Mouse (Mus musculus) liver, embryonic 14.5 days (tissue): ENCODE results near the gene Fam83d. TPM values are rescaled to one million over a fixed set of nuclear protein-coding genes. Genes with fewer than 3 reads are reported as not detected.

Experiments used
- ATAC-seq: fragments of 200-750 bp; cut with Nextera tagmentation; 2 replicates; pipeline ENCODE4 v1.8.0; 2017; ENCODE audit warnings: moderate number of reproducible peaks, mild to moderate bottlenecking, moderate library complexity; ENCODE audit not compliant: insufficient read depth
- DNase-seq, 3 experiments: peaks; one replicate each; pipeline ENCODE4 v3.0.0-alpha.2; 2012 to 2013; ENCODE audit warnings: low read depth in 3 of 3, low spot score in 3 of 3
- H3K27ac ChIP-seq: fragments of 300-500 bp; sonication (generic); 2 replicates; pipeline ENCODE4 v1.5.1; 2014; ENCODE audit warnings: moderate library complexity, mild to moderate bottlenecking, control low read depth, inconsistent platforms
- H3K27me3 ChIP-seq: fragments of 300-500 bp; sonication (generic); 2 replicates; pipeline ENCODE4 v1.6.1; 2014; ENCODE audit warnings: mild to moderate bottlenecking, low read length, moderate library complexity; ENCODE audit not compliant: control insufficient read depth, insufficient read depth
- H3K36me3 ChIP-seq: fragments of 300-500 bp; sonication (generic); replicated peaks from 2 replicates; pipeline ENCODE4 v1.6.1; 2014; ENCODE audit warnings: low read depth; ENCODE audit not compliant: control insufficient read depth, insufficient read depth
- H3K4me1 ChIP-seq, 2 experiments: fragments of 200-500 bp in 1 of 2; fragments of 300-500 bp in 1 of 2; sonication (generic) in 1 of 2; replicated peaks; 2 replicates each; pipeline ENCODE4 v1.6.1; 2012 to 2014; ENCODE audit warnings: antibody characterized with exemption in 1 of 2, inconsistent platforms in 1 of 2, low read length in 1 of 2; ENCODE audit not compliant: control insufficient read depth in 2 of 2, insufficient read depth in 2 of 2
- H3K4me2 ChIP-seq: fragments of 300-500 bp; sonication (generic); 2 replicates; pipeline ENCODE4 v1.6.1; 2014; ENCODE audit warnings: low read depth, mild to moderate bottlenecking, control low read depth, moderate library complexity
- H3K4me3 ChIP-seq, 2 experiments: fragments of 200-500 bp in 1 of 2; fragments of 300-500 bp in 1 of 2; sonication (generic) in 1 of 2; 2 replicates each; pipeline ENCODE4 v1.5.1; 2012 to 2014; ENCODE audit warnings: low read depth in 2 of 2, low read length in 2 of 2, mild to moderate bottlenecking in 2 of 2, control low read depth in 1 of 2, inconsistent platforms in 1 of 2, moderate library complexity in 1 of 2; ENCODE audit not compliant: insufficient read depth in 1 of 2
- H3K9ac ChIP-seq: fragments of 300-500 bp; sonication (generic); replicated peaks from 2 replicates; pipeline ENCODE4 v1.6.1; 2014; ENCODE audit warnings: mild to moderate bottlenecking, control low read depth, moderate library complexity
- H3K9me3 ChIP-seq: fragments of 300-500 bp; sonication (generic); 2 replicates; pipeline ENCODE4 v1.6.1; 2016; ENCODE audit warnings: low read length, mixed read lengths; ENCODE audit not compliant: control insufficient read depth
- CTCF ChIP-seq: IDR thresholded peaks from 2 replicates; pipeline ENCODE4 v1.5.1; 2016; ENCODE audit warnings: antibody characterized with exemption, low read depth, control low read depth
- EP300 ChIP-seq: IDR thresholded peaks from 2 replicates; pipeline ENCODE4 v1.6.1; 2016; ENCODE audit warnings: antibody characterized with exemption, low read depth
- WGBS: fragments of 180-500 bp; shearing (Covaris S2); extraction: QIAGEN DNeasy Blood & Tissue Kit; methylation state at CpG from one replicate; pipeline ENCODE4 v1.1.7; 2014; ENCODE audit not compliant: insufficient replicate concordance; 5-methylcytosine and 5-hydroxymethylcytosine counted together
- polyA plus RNA-seq, 2 experiments: library from polyadenylated mRNA; depleted of rRNA in 1 of 2; stranded (reverse) in 1 of 2; unstranded in 1 of 2; fragments of >200 nt; fragmentation: Nextera tagmentation in 1 of 2; extraction: Ambion mirVana in 1 of 2; gene quantifications; 2 replicates each; pipeline versions ENCODE4 v1.2.1 to v1.2.3; 2012 to 2014

Fam83d gene
- polyA plus RNA-seq, 2 experiments, result 11.2 to 11.6 TPM

DNA sequence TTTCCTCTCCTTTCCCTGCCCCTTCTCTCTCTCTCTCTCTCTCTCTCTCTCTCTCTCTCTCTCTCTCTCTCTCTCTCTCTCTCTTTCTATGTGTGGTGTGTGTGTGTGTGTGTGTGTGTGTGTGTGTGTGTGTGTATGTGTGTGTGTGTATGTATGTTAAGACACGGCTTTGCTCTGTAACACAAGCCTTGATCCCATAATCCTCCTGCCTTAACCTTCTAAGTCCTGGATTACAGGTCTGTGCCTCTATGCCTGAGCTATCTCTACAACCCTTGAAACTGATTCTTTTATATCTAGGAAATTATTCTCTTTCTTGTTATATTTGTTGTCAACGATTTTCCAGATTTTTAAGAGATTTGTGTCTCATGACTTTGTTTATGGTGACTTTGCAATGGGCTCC is 7.7 kb upstream of the Fam83d start:
- ATAC-seq (no peak), DNase-seq (no peak)
- H3K4me3 ChIP-seq, result no peak overlapping the region
- TF ChIP-seq CTCF, result no peak
- no peak for TF ChIP-seq EP300
- WGBS, result 60% methylated on average over 2 of the region's 2 CpGs
- no peaks in the 10 kb centered on the region for H3K27me3 ChIP-seq
- H3K9ac ChIP-seq, result no peak overlapping the region
- 0 out of 4 replicates have a peak, but pooled peaks cover 0 to 2% of the 10 kb centered on the region in 2 experiments for H3K4me1 ChIP-seq
- no peak overlapping the region for H3K4me2 ChIP-seq
- H3K27ac ChIP-seq, result no peak overlapping the region
- no peaks in the 10 kb centered on the region for H3K9me3 ChIP-seq
- H3K36me3 ChIP-seq, result no peaks in the 10 kb centered on the region

DNA sequence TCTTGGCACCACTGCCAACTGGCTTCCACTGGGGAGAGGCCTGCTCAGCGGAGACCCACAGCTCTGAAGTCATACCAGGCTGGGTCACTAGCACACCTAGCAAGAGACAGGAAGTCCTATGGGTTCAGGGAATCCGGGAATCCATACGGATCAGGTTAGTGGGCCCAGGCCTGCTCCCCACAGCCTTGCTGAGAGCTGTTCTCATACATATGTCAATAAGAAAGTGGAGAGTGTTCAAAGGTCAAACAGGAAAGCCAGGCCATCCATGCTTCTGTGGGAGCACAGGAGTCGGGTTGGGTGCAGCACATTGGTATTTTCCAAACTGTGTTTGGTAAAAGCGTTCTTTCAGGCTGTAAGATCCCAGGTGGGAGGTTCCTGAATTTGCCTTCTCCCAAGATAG is 5.6 kb upstream of the Fam83d start:
- Histone ChIP-seq H3K27me3 (no peaks in the 10 kb centered on the region), H3K9ac (no peak overlapping the region), H3K4me3 (no peak overlapping the region), H3K27ac (no peak overlapping the region), H3K4me2 (no peak overlapping the region), H3K4me1 (peaks cover 2 to 3% of the 10 kb centered on the region in 2 experiments), H3K36me3 (no peaks in the 10 kb centered on the region), H3K9me3 (no peaks in the 10 kb centered on the region)
- TF ChIP-seq CTCF, result no peak
- ATAC-seq, result no peak
- 62% methylated on average over 5 of the region's 5 CpGs for WGBS
- DNase-seq, result no peak

DNA sequence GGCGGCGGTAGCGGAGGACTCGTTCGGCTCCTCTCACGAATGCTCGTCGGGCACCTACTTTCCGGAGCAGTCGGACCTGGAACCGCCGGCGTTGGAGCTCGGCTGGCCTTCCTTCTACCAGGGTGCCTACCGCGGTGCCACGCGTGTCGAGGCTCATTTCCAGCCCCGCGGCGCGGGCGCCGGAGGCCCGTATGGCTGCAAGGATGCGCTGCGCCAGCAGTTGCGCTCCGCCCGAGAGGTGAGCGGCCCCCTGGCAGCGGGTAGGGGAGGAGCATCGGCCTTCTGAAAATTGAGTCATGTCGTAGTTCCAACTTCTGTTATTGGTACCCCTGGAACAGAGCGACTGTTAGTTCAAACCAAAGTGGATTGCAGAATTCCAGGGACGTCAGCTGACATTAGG is 457 bp downstream of the Fam83d start:
- Histone ChIP-seq H3K9ac (peak overlapping the region; percentile 86), H3K4me2 (peak overlapping the region; percentile 100), H3K27me3 (no peaks in the 10 kb centered on the region), H3K4me3 (peak overlapping the region; percentile 73 to 79), H3K9me3 (no peaks in the 10 kb centered on the region), H3K36me3 (peaks cover 17% of the 10 kb centered on the region), H3K4me1 (peaks cover 20 to 29% of the 10 kb centered on the region in 2 experiments), H3K27ac (peak overlapping the region; percentile 70)
- under 1% methylated on average over 37 of the region's 37 CpGs for WGBS
- ATAC-seq (peak; percentile 60), DNase-seq (peak in 2 of 3 experiments; percentile 33 to 61)
- peak; percentile 17; the same call in 1 of the 2 replicates for TF ChIP-seq CTCF
- TF ChIP-seq EP300, result no peak

GRCm38 (mm10) chr2:158768771-158769170 is 878 bp downstream of the Fam83d start:
- H3K9ac ChIP-seq, result peak overlapping the region; percentile 86
- H3K36me3 ChIP-seq, result peaks cover 17% of the 10 kb centered on the region
- DNase-seq, result peak; percentile 61 to 70 (median 64)
- peak overlapping the region; percentile 70 for H3K27ac ChIP-seq
- peak overlapping the region; percentile 73 to 79 for H3K4me3 ChIP-seq
- no peak for TF ChIP-seq CTCF
- TF ChIP-seq EP300, result peak; percentile 66
- peak overlapping the region; percentile 100 for H3K4me2 ChIP-seq
- peak; percentile 67 for ATAC-seq
- H3K9me3 ChIP-seq, result no peaks in the 10 kb centered on the region
- peaks cover 20 to 29% of the 10 kb centered on the region in 2 experiments for H3K4me1 ChIP-seq
- H3K27me3 ChIP-seq, result no peaks in the 10 kb centered on the region
- 0% methylated on average over 5 of the region's 5 CpGs for WGBS

DNA sequence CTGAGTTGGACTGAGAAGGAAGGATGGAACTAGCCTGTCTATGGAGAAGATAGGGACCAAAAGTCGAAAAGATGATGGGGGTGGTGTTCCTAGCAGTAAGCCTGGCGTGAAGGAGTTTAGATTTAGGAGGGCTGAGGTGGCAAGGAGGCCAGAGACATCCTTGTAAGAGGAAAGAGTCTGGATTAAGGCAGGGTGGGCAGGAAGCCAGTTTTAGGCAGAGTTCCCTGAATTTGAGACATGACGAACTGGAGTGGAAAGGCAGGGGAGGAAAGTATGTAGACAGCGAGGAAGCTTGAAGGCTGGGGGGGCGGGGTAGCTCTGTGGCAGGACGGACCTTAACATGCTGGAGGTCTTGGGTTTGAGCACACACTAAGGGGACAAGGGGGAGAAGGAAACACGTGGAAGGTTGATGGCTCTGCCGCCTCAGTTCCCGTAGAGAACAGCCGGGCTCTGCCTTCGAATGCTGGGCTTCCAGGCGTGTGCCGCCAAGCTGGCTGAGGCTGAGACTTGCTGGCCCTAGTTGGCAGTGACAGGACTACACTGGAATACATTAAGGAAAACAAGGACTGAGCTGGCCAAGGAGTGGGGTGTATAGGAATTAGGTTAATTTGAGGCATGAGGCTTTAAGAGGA is 2.3 kb downstream of the Fam83d start:
- Histone ChIP-seq H3K27ac (no peak overlapping the region), H3K9ac (no peak overlapping the region; the same call in 1 of the 2 replicates), H3K4me2 (peak overlapping the region; percentile 100), H3K4me3 (peak overlapping the region; percentile 73 to 79), H3K36me3 (peaks cover 20% of the 10 kb centered on the region), H3K27me3 (no peaks in the 10 kb centered on the region), H3K4me1 (peaks cover 20 to 32% of the 10 kb centered on the region in 2 experiments), H3K9me3 (no peaks in the 10 kb centered on the region)
- WGBS, result 58% methylated on average over 13 of the region's 13 CpGs
- TF ChIP-seq EP300 (no peak), CTCF (no peak)
- DNase-seq (no peak), ATAC-seq (no peak)
